Mouse (Mus musculus) layer of hippocampus, adult 9-11 months (tissue): ENCODE data around the gene Arl8a.
"Not testable (repeated sequence)": the region's sequence is repeated elsewhere in the genome, so short reads cannot be mapped to it uniquely, and the experiment has no call there.

ENCODE experiments used
- DNase-seq: peaks from one replicate; pipeline ENCODE4 v3.0.0; 2022

Gene Arl8a

DNA sequence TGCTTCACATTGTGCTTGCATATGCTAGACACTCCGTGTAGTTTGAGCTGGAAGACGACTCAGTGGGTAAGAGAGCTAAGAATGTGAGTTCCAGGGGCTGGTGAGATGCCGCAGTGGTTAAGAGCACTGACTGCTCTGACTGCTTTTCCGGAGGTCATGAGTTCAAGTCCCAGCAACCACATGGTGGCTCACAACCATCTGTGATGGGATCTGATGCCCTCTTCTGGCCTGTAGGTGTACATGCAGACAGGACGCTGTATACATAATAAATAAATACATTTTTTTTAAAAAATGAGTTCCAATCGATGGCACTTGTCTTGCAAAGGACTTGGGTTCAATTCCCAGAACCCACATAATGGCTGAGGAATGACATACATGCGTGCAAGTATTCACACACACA lies 24.6 kb downstream of the Arl8a start:
- no peak for DNase-seq

DNA sequence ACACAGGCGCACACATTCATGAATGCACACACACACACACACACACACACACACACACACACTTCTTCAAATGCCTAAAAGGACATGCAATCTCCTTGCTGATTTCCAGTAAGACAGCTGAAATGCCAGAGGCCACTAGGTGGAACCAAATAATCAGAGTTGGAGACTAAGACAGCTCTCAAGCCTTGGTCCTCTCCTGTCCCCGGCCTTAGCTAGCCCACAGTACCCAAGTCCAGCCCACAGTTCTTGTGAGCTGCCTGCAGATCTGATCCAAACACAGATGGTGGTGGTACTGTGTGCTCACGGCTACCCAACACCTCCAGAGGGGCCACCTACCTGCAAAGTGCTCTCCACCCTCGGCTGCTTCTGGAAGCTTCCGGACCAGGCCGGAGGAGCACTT lies 25.4 kb downstream of the Arl8a start:
- peak; percentile 73 for DNase-seq

DNA sequence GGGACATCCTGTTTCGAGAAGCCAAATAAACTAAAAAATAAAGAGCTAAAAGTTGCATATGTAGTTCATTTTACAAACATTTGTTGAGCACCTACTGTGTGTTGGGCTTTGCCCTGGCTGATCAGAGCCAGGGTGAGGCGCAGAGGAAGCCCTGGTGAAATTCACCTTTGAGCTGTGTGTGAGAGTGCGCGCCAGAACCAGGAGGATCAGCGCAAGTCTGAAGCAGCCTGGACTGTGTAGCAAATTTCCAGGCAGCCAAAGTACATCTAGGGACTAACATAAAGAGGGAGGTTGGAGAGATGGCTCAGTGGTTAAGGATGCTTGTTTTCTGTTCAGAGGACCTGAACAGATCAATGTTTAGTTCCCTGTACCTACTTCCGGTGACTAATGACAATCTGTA lies 26.7 kb downstream of the Arl8a start:
- no peak for DNase-seq

DNA sequence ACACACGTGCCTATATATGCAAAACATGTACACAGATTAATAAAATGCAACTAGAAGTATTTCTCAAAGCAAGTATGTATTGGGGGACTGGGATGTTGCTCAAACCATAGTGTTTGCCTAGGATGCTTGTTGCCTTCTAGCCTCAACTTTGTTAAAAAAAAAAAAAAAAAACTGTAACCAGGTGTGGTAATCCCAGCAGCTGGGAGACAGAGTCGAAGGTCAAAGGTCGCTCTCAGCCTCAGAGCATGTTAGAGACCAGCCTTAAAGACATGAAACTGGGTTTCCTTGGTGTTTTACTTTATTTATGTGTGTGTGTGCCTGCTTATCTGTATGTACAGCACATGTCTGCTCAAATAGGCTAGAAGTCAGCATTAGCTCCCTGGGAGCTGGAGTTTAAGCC lies 28.6 kb downstream of the Arl8a start:
- DNase-seq: no peak

DNA sequence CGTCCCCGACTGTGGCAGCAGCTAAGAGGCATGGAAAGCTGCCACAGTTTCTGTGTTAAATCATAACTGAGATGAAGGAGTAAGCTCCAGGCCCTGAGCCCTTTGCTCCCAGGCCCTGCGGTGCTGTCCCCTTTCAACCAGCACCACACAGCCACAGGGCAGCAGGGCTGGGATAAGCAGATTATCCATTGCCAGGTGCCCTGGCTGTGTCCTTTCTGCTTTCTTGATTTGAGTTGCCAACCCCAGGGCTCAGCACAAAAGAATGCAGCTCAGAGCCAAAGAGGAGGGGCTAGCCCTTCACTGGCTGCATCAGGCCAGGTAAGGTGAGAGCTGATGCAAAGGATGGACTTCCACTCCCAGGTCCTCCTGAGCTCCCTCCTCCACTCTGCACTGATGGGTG lies 31.1 kb downstream of the Arl8a start:
- DNase-seq: no peak

DNA sequence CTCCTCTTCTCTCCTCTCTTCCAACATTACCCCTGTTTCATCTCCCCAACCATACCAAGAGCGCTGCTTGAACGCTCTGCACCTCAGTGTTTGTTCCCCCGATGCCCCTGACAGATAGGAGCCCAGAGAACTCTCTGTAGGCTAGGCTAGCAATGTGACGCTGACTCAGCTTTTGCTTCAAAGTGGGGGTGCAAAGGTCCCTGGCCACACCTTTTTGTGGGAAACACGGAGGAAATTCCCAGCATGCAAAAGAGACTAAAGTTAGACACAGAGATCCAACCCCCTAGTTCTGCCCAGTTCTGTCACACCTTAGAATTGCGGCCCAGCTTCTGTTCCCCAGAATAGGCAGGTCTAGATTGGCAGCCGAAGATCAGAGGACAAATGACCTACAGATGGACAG lies 32.2 kb downstream of the Arl8a start:
- no peak for DNase-seq

DNA sequence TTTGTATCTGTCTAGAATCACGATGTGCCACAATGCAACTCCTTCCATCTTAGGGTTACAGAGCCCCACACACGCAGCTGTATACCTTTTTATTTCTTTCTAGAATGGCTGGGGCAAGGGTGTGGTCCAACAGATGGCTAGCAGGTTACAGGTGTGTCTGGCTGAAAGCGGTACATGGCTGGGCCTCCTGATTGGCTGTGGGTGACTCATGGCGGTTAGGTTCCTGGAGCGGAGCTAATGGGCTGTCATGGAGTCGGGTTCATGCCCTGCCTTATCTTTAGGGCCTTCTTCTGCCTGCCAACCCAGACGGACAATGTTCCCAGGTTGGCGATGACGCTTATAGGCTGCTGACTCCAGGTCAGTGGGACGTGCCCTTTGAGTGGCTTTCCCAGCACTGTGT lies 34.2 kb downstream of the Arl8a start:
- DNase-seq: no peak

DNA sequence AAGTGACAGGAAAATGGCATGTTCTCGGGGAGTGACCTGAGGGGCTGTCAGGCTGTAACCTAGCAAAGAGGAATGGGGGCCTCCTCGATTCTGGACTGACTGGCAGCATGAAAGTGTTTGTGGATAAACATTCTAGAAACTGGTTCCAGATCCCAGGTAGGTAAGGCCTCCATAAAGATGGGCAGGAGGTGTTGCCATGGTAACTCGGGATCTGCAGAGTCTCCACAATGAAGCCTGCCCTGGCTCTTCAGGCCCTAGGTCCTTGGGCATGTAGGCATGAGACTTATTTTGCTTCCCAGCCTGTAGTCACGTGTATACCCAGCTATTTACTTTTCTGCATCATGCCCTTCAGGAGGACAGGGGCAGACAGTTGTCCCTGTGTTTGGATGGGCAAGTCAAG lies 34.7 kb downstream of the Arl8a start:
- DNase-seq: no peak

DNA sequence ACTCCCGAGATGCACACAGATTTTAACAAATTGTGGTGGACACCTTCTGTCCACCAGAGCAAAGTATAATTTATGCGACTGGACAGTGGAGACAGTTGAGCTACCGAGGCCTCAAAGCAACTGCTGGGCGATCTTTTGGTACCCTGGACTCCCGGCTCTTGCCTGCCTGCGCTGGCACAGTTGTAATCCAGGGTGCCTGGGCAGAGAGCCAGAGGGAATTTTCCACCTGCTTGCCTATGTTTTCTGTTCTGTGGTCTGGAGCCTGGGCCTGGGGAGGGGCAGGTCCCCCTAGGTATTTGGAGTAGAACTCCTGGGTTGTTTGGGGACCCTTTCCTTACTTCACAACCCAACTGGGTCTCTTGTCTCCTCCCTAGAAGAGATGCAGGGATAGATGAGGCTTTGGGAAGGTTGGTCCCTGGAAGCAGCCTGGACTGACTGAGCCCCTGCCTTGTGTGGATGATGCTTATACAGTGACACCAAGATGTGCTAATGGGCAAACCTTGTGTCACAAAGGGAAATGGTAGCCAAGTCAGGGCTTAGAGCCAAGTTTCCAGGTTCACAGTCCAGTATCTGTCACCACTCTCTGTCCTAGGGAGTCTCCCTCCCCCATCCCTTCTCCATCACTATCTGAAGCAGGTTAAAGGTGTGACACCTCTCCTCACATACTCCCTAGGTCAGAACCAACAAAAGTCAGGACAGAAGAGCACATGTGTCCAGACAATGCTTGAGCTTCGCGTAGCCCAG lies 35.4 kb downstream of the Arl8a start:
- DNase-seq: no peak

DNA sequence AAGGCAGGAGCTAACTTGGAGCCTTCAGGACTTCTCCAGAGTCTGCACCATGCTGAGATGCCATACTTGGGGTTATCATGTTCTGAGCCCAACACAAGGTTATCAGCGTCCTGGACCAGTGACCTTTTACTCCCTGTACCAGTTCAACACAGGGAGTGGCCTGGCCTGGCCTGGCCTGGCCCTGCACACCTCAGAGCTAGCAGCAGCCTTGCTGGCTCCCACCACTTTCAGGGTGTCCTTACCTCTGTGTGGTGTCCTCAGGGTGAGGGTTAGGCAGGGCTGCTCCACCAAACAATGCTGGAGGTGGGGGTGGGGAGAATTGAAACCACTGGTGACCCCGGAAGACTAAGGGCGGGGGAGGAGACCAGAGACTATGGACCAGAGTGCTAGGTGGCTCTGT lies 36.4 kb downstream of the Arl8a start:
- DNase-seq: no peak

DNA sequence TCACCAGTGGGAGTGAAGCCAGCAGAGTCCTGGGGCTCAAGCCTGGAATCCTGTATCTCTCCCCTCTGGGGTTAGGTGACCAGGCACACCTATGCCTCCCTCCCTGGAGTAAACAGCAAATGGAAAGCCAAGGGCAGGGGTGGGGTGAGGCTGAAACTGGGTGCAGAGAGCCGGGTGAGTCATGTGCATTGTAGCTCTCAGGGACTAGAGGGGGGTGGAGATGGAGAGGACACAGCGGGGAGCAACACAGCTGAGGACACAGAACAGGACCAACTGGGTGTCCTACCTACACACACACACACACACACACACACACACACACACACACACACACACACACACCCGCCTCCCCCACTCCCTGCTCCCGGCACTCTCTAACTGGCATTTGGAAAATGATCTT lies 36.8 kb downstream of the Arl8a start:
- no peak for DNase-seq

DNA sequence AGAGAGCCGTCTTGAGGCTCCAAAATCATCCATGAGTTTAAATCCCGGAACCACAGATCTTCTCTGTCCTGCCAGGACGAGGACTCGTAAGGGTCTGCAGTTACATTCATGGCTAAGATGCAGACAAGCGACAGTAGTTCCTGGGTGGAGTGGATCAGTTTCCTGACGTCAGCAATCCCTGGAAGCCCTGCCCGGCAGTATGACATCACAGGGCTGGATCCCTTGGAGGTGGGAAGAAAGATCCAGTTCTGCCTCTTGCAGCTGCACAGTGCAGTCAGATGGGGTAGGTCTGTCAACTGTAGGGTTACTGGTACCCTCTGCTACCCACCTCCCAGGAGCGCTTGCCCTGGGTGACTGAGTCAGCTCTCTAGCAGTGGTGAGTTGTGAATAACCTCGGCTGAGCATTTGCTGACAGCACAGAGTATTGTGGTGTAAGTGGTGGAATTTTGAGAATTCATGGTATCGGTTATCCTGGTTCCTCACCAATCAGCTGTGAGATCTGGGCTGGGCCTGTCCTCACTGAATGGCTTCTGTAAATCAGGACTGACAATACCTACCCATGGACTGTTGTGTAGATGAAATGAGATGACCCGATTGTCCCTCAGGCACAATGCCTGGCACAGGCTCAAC lies 37.4 kb downstream of the Arl8a start:
- no peak for DNase-seq

DNA sequence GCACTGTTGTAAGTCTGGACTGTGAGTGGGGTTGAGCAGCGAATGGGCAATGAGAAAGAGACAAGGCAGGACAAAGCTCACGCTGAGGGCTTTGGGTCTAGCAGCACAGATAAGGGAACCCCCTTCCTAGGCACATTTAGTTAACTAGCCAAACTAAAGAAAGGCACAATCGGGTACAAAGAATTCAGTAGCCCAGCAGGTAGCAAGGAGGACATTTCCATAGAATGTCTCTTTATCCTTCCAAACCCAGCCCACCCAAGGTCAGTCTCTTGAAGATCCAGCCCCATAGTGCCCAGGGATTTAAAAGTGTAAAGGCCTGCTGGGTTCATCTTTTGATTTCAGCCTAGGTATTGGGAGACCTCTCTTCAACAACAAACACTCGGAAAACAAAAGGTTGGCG lies 39.3 kb downstream of the Arl8a start:
- DNase-seq: no peak

DNA sequence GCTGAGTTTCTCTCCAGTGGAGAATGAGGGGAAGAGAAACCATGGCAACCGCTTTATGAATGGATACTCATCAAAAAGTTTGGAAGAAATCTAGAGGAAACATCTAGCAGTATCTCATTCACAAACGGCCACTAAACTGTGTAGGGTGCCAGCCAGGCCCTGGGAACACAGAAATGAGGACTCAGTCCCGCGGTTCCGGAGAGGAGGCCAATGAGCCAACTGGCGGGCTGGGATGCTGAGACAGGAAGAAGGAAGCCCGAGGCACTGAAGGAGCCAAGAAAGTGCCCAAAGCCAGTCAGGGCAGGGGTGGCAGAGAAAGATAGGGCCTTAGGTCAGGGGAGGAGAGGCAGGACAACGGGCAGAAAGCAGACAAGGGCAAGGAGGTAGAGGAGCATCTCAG lies 39.8 kb downstream of the Arl8a start:
- no peak for DNase-seq

DNA sequence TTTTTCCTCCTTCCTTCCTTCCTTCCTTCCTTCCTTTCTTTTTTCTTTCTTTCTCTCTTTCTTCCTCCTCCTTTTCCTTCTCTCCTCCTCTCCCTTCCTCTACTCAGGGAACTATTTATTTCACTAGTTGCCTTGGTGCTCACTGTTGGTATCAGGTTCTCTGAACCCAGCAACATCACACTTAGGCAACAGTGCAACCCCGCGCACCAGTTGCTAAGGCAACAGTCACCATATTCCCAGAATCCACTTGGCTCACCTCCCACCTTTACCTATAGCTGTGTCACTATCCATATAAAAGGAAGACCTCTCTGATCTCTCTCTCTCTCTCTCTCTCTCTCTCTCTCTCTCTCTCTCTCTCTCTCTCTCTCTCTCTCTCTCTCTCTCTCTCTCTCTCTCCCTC lies 40.4 kb downstream of the Arl8a start:
- not testable (repeated sequence) for DNase-seq

DNA sequence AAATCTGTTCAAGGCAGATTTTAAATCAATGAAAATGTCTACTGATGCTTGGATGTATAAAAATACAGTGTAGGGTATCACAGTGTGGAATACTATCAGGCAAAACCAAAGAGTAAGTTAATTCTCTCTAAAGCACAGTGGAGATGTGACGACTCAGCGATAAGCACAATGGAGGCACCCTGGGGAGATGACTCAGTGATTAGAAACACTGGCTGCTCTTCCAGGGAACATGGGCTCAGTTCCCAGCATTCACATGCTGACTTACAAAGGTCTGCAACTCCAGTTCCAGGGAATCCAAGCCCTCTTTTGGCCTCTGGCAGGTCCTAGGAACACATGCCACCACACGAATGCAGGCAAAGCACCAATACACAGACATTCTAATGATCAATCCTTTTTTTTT lies 41.6 kb downstream of the Arl8a start:
- DNase-seq: no peak

DNA sequence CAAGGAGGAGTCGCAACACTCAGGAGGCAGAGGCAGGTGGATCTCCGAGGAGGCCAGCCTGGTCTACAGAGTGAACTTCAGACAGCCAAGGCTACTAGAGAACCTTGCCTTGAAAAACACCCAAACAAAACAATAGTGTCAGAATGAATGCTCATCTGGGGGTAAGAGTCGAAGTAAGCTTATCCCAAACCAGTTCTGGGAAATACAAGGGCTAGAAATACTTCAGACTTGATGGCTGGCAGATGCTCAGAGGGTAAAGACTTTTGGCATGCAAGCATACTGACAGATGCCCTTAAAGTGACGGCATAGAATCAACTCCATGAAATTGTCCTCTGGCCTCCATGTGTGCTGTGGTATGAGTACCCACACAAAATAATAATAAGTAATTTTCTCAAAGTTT lies 42.6 kb downstream of the Arl8a start:
- no peak for DNase-seq

DNA sequence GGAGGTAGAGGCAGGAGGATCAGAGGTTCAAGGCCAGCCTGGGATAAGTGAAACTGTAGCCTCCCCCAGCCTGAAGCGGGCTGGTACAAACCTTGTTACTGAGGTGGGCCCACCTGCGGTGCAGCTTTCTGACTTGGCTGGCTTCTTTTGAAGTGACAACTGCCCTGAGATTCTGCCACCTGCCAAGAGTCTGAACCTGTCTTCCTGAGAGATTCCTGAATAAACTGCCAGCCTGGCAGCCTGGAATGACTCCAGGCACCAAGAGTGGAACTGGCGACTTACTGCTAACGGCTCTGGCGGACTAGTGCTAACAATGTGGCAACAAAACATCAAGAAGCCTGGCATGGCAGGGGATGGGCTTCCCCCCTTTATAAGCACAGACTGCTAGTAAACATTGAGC lies 47.7 kb downstream of the Arl8a start:
- DNase-seq: not testable (repeated sequence)

DNA sequence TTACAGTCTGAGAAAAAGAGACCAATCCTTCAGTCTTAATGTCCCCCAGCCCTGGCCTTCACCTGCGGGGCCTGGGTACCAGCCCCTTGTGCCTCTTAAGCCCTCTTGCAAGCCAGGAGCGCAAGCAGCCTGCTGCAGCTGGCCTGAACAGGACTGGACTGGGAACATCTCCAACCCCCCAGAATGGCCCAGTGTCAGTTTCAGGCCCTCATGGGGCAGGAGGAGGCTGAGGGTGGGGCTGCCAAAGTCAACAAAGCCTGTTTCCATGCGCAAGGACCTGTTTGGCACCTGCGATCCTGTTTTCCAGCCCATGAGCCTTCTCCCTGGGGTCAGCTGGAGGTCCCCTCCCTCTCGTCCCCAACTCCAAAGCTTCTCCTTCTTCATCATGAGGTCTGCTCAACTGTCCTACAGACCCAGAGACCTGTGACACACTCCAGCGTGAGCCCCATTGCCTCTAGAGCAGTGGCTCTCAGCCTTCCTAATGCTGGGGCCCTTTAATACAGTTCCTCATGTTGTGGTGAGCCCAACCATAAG lies 49.4 kb downstream of the Arl8a start:
- no peak for DNase-seq

DNA sequence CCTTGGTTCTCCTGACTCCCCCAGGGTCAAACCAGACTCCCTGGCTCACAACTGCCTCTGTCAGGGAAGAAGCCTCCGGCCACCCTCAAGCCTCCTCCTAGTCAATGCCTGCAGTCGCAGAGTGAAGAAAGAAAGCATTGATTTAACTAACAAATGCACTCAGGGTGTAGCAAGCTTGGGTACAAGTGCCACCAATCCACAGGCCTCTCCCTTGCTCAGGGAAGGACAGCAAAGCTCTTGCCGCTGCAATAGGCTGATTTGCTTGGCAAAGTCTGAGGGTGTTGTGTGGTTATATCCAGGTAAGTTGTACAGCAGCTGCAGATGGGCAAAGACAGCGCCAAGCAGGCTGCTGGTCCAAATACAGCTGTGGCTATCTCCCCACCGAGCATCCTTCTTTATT lies 51.8 kb downstream of the Arl8a start:
- no peak for DNase-seq

DNA sequence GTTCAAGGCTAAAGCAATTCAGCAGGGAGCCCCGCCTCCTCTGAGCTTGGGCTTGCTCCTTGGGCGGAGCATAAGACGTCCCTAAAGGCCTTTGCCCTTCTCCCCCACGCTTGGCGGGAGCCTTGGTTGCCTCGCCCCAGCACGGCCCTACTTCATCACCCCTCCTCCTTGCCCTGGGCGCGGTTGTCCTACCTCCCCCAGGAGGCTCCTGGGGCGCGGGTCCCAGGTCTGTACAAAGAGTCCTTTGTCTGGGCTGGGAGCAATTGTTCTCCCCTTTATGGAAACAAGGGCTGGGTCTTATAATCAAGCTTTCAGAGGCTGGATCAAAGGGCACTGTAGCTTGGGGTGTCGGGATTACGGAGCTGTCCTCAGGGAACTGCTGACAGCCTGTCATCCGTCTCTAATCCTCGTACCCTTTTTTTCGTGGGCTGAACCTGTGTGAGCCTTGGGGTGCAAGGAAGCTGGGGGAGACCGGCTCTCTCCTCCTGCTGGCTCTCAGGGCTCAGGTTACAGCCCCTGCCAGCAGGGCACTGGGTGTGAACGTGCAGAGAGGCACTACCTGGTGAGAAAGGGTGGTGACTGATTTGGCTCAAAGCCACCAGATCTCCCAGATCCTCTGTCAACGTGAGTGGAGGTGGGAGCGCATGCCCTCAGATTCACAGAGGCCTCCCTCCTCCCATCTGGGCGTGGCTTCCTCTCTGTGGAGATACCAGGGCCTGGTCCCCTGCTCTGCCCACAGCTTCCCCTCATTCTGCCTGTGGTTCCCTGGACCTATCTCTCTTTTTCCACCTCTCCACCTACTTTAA lies 52.6 kb downstream of the Arl8a start:
- DNase-seq: peak; percentile 12

DNA sequence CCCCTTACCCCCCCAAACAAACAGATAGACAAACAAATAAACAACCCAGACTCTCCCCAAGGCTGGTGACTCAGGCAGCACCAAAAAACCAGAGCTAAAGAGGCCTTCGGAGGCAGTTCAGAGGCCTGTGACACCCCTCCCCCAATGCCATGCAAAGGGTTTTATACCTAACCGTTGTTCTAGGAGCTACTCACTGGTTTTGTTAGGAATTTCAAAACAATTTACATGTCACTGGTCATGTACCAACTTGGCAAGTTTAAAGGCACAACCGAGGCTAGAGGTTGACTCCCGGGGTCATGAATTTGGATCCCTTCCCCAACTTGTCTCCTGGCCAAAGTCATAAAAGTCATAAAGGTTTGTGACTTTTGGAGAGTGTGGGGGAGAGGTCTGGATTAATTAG lies 53.8 kb downstream of the Arl8a start:
- DNase-seq: no peak

DNA sequence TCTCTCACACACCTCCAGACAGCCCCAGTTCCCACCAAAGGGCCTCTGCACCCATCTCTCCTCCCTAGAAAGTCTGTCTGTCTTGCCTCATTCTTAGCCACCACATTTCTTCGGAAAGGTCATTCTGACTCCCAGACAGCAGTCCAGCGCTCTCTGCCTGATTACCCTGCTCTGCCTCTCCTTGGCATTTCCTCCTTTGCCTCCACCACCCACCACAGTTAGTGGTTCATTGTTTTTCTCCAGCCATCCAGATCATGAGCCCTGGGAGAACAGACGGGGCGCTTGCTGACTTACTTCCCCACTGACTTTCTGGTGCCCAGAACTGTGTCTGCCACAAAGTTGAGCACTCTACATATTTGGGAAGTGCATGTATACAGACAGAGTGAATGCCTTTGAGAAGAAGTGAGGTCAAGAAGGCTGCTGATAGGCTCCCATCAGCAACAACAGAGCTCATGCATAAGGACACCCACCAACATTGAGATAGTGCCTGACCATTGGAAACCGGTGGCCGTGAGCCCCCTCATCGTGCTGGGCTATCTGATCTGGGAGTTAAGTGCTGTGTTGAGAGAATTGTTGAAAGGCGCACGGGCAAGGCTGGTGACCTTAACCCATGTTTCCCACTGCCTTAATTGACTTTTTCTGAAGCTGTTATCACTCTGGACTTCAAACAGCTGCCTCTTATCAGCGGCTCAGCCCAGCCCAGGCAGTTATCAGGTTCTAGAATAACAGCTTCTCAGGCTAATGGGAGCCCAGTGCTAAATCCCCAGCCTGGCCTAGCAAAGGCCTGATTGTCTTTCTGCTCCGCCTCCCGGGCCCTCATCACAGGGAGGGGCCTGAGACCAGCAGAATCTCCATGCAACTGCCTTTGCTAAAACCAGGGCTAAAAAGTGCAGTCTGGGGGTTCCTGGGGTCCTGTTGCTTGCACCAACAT lies 57.8 kb downstream of the Arl8a start:
- no peak for DNase-seq
